Mouse (Mus musculus) C2C12 (cell line): Measurements from ENCODE around the gene Ccdc12.

Experiments
- CEBPB ChIP-seq: IDR thresholded peaks from one replicate; pipeline ENCODE4 v1.6.1; 2011; ENCODE audit warnings: low read depth, mild to moderate bottlenecking, control low read depth, moderate library complexity
- CTCF ChIP-seq: IDR thresholded peaks from one replicate; pipeline ENCODE4 v1.5.1; 2011; ENCODE audit not compliant: control insufficient read depth, insufficient read depth, insufficient read length
- FOSL1 ChIP-seq: IDR thresholded peaks from one replicate; pipeline ENCODE4 v1.8.0; 2011; ENCODE audit warnings: mild to moderate bottlenecking, low read length; ENCODE audit not compliant: poor library complexity, insufficient read depth, severe bottlenecking
- MAX ChIP-seq: IDR thresholded peaks from one replicate; pipeline ENCODE4 v1.6.1; 2011; ENCODE audit warnings: mild to moderate bottlenecking, control low read depth
- MYOD1 ChIP-seq: IDR thresholded peaks from one replicate; pipeline ENCODE4 v1.6.1; 2011; ENCODE audit warnings: low read depth; ENCODE audit not compliant: control insufficient read depth, insufficient read length
- MYOG ChIP-seq: IDR thresholded peaks from one replicate; pipeline ENCODE4 v1.6.1; 2011; ENCODE audit not compliant: control insufficient read depth, insufficient read length; ENCODE audit errors: extremely low read depth
- USF1 ChIP-seq: IDR thresholded peaks from one replicate; pipeline ENCODE4 v1.6.1; 2011; ENCODE audit warnings: low read depth, mild to moderate bottlenecking, control low read depth, moderate library complexity

- TF ChIP-seq CEBPB (no peak), CTCF (peak; percentile 91), MYOG (no peak), USF1 (no peak), MAX (no peak), MYOD1 (no peak), FOSL1 (no peak)
Measured at GRCm38 (mm10) chr9:110635225-110635624, 21.1 kb upstream of the Ccdc12 start.
